Mouse (Mus musculus) v-Abl transformed pro-B cells (cell line): ENCODE data around the gene Lgals1.

Experiments used
- in situ Hi-C, 2 experiments: fragments of 400-800 bp; cut with MboI; formaldehyde crosslinking; loops; one replicate each; pipeline ENCODE4 v1.15.1; 2025; ENCODE audit not compliant: unreplicated experiment in 2 of 2

The Lgals1 gene

GRCm38 (mm10) chr15:78926021-78926919, at the start of gene Lgals1:
Lgals1 (plus strand) TSS chr15:78926725.
- in situ Hi-C loops: no loop called here

GRCm38 (mm10) chr15:78876991-78877809, 49.3 kb upstream of the Lgals1 start, which contains the start of gene Gga1:
Gga1 (plus strand) TSS chr15:78877190.
- in situ Hi-C loops: loop anchor here (25.0 kb wide), 2 partner anchors 460 to 810 kb away; partner anchors contain the start of genes Gtpbp1 (in 2 of the 2), Josd1 (in 2 of the 2), Maff (in 1 of the 2) and Pla2g6 (in 1 of the 2)

- in situ Hi-C loops: loop anchor here (25.0 kb wide), 2 partner anchors 459 to 809 kb away; partner anchors contain the start of genes Gtpbp1 (in 2 of the 2), Josd1 (in 2 of the 2), Maff (in 1 of the 2) and Pla2g6 (in 1 of the 2)
Measured at GRCm38 (mm10) chr15:78877810-78878390, 48.6 kb upstream of the Lgals1 start.

- in situ Hi-C loops: loop anchor here (25.0 kb wide), 2 partner anchors 458 to 808 kb away; partner anchors contain the start of genes Gtpbp1 (in 2 of the 2), Josd1 (in 2 of the 2), Maff (in 1 of the 2) and Pla2g6 (in 1 of the 2)
Measured at GRCm38 (mm10) chr15:78878792-78879516, 47.6 kb upstream of the Lgals1 start.

- in situ Hi-C loops: loop anchor here (25.0 kb wide), 2 partner anchors 457 to 807 kb away; partner anchors contain the start of genes Gtpbp1 (in 2 of the 2), Josd1 (in 2 of the 2), Maff (in 1 of the 2) and Pla2g6 (in 1 of the 2)
Measured at GRCm38 (mm10) chr15:78880432-78880831, 46.1 kb upstream of the Lgals1 start.

- in situ Hi-C loops: loop anchor here (25.0 kb wide), 2 partner anchors 455 to 805 kb away; partner anchors contain the start of genes Gtpbp1 (in 2 of the 2), Josd1 (in 2 of the 2), Maff (in 1 of the 2) and Pla2g6 (in 1 of the 2)
Measured at GRCm38 (mm10) chr15:78881828-78882227, 44.7 kb upstream of the Lgals1 start.

- in situ Hi-C loops: loop anchor here (25.0 kb wide), 2 partner anchors 448 to 798 kb away; partner anchors contain the start of genes Gtpbp1 (in 2 of the 2), Josd1 (in 2 of the 2), Maff (in 1 of the 2) and Pla2g6 (in 1 of the 2)
Measured at GRCm38 (mm10) chr15:78889401-78889853, 37.1 kb upstream of the Lgals1 start.

GRCm38 (mm10) chr15:78892440-78892839, 34.1 kb upstream of the Lgals1 start:
- in situ Hi-C loops: loop anchor here (25.0 kb wide), 2 partner anchors 445 to 795 kb away; partner anchors contain the start of genes Gtpbp1 (in 2 of the 2), Josd1 (in 2 of the 2), Maff (in 1 of the 2) and Pla2g6 (in 1 of the 2)

- in situ Hi-C loops: loop anchor here (25.0 kb wide), 2 partner anchors 443 to 793 kb away; partner anchors contain the start of genes Gtpbp1 (in 2 of the 2), Josd1 (in 2 of the 2), Maff (in 1 of the 2) and Pla2g6 (in 1 of the 2)
Measured at GRCm38 (mm10) chr15:78894726-78895125, 31.8 kb upstream of the Lgals1 start.

GRCm38 (mm10) chr15:78895741-78896140, 30.8 kb upstream of the Lgals1 start:
- in situ Hi-C loops: loop anchor here (25.0 kb wide), 2 partner anchors 442 to 792 kb away; partner anchors contain the start of genes Gtpbp1 (in 2 of the 2), Josd1 (in 2 of the 2), Maff (in 1 of the 2) and Pla2g6 (in 1 of the 2)

GRCm38 (mm10) chr15:78896149-78896548, 30.4 kb upstream of the Lgals1 start:
- in situ Hi-C loops: loop anchor here (25.0 kb wide), 2 partner anchors 441 to 791 kb away; partner anchors contain the start of genes Gtpbp1 (in 2 of the 2), Josd1 (in 2 of the 2), Maff (in 1 of the 2) and Pla2g6 (in 1 of the 2)

GRCm38 (mm10) chr15:78897488-78897887, 29.0 kb upstream of the Lgals1 start:
- in situ Hi-C loops: loop anchor here (25.0 kb wide), 2 partner anchors 440 to 790 kb away; partner anchors contain the start of genes Gtpbp1 (in 2 of the 2), Josd1 (in 2 of the 2), Maff (in 1 of the 2) and Pla2g6 (in 1 of the 2)

- in situ Hi-C loops: loop anchor here (25.0 kb wide), 2 partner anchors 439 to 789 kb away; partner anchors contain the start of genes Gtpbp1 (in 2 of the 2), Josd1 (in 2 of the 2), Maff (in 1 of the 2) and Pla2g6 (in 1 of the 2)
Measured at GRCm38 (mm10) chr15:78898507-78899001, 28.0 kb upstream of the Lgals1 start.

- in situ Hi-C loops: loop anchor here (25.0 kb wide), 2 partner anchors 438 to 788 kb away; partner anchors contain the start of genes Gtpbp1 (in 2 of the 2), Josd1 (in 2 of the 2), Maff (in 1 of the 2) and Pla2g6 (in 1 of the 2)
Measured at GRCm38 (mm10) chr15:78899409-78899739, 27.2 kb upstream of the Lgals1 start, which contains the start of gene Gm49510. Gm49510 (plus strand) TSS chr15:78899667.

- in situ Hi-C loops: loop anchor here (5.0 to 25.0 kb wide), 3 partner anchors 42 to 787 kb away; partner anchors contain the start of genes Gtpbp1 (in 2 of the 2), Josd1 (in 2 of the 2), Maff (in 1 of the 2) and Pla2g6 (in 1 of the 2)
Measured at GRCm38 (mm10) chr15:78899740-78900584, 26.6 kb upstream of the Lgals1 start, which contains the start of gene Sh3bp1. Sh3bp1 (plus strand) TSS chr15:78899768.
